Mouse (Mus musculus) macrophage (primary cell): Measurements from ENCODE around the gene Crlf1. TPM values are rescaled to one million over a fixed set of nuclear protein-coding genes. Genes with fewer than 3 reads are reported as not detected.

ENCODE experiments used
- H3K27ac ChIP-seq: fragments of 350-480 bp; formaldehyde crosslinking; 2 replicates; pipeline ENCODE4 v1.9.0; 2021
- H3K36me3 ChIP-seq: fragments of 350-480 bp; formaldehyde crosslinking; 2 replicates; pipeline ENCODE4 v1.9.0; 2021; ENCODE audit errors: inconsistent target
- H3K4me3 ChIP-seq: fragments of 350-480 bp; formaldehyde crosslinking; 2 replicates; pipeline ENCODE4 v1.9.0; 2021; ENCODE audit errors: inconsistent target
- H3K79me2 ChIP-seq: fragments of 350-480 bp; formaldehyde crosslinking; 2 replicates; pipeline ENCODE4 v1.9.0; 2021; ENCODE audit errors: inconsistent target
- WGBS: methylation state at CpG from one replicate; pipeline ENCODE4 v1.1.7; 2026; ENCODE audit warnings: inconsistent platforms; ENCODE audit not compliant: missing documents; 5-methylcytosine and 5-hydroxymethylcytosine counted together
- polyA plus RNA-seq: library from polyadenylated mRNA; stranded (reverse); fragments of 250-400 nt; gene quantifications from 3 replicates; pipeline ENCODE4 v1.2.4, GENCODE M21; 2018; ENCODE audit warnings: inconsistent platforms
- total RNA-seq, 78 experiments: library from RNA; depleted of rRNA; stranded (reverse); fragments of 250-400 nt; gene quantifications; 1 replicate in 9 of 78; 2 replicates in 24 of 78; 3 replicates in 43 of 78; 4 replicates in 2 of 78; pipeline ENCODE4 v1.2.4; 2018; ENCODE audit warnings: inconsistent platforms in 56 of 78

The Crlf1 gene
- total RNA-seq (2018; cell fraction: chromatin; rRNA removed) = 1 to 10 TPM in 1 of 26 experiments, not detected in 25; 8.9 TPM
- total RNA-seq (2018; cell fraction: cytosol; rRNA removed) = not detected
- 1 to 10 TPM in 1 of 26 experiments, not detected in 25; 1.2 TPM for total RNA-seq (2018; cell fraction: nucleus; rRNA removed)
- polyA plus RNA-seq = not detected in 3 replicates

DNA sequence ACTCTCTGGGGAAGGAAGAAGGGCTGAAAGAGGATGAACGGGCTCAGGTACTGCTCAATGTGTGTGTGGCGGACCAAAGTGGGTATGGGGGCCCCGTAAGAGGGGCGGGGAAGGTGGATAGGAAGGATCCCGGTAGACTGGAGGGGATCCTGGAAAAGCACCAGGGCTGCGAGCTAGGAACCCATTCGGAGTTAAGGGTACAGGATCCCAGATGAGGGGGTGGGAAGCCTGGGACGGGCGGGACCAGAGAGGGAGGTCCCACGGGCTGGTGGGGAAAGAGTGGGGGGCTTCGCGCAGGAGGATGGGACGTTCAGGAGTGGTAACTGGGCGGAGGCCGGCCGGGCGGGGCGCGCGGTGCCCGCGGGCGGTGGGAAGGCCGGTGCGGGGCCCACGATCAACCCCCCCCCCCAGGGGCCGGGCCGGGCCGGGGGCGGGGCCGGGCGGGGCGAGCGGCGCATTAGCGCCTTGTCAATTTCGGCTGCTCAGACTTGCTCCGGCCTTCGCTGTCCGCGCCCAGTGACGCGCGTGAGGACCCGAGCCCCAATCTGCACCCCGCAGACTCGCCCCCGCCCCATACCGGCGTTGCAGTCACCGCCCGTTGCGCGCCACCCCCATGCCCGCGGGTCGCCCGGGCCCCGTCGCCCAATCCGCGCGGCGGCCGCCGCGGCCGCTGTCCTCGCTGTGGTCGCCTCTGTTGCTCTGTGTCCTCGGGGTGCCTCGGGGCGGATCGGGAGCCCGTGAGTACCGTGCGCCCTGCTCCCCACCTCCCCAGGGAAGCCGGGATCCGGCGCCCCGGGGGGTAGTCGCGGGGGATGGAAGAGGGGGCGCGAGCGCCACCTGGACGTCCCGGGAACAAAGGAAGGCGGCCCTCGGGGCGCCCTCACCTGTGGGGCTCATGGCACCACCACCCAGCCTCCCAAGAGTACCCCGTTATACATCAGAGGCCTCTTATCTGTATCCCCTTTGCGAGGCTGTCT lies at the start of gene Crlf1:
TSS of gene Crlf1 (plus strand) at position 495 of the 977 bp plus-strand sequence.
- WGBS = 2% methylated on average over 63 of the region's 93 CpGs
- Histone ChIP-seq H3K27ac (no peak within 1 kb of the TSS), H3K79me2 (no peaks in the 10 kb centered on the region), H3K36me3 (no peaks in the 10 kb centered on the region), H3K4me3 (no peak within 1 kb of the TSS)

DNA sequence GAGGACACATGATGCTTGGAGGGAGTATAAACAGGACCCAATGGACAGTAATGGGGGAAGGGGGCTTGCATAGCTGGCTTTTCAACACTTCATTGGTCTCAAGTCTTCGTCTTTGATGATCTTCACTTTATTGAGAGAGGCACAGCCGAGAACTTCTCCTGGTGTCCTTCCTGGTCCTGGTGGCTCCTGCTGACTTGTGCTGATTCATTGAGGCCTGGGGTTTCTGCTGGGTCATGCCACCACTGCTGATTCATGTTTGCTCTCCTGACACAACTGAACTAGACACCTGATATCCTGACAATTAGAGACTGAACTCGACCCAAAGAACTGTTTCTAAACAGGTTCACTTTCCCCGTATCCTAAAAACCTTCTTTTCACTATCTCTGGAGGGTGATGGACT lies 49.6 kb upstream of the Crlf1 start:
- Histone ChIP-seq H3K79me2 (peaks cover 6% of the 10 kb centered on the region; the same call in 1 of the 2 replicates), H3K36me3 (no peaks in the 10 kb centered on the region), H3K4me3 (no peak overlapping the region), H3K27ac (no peak overlapping the region)
- 69% methylated on average over 4 of the region's 4 CpGs for WGBS

DNA sequence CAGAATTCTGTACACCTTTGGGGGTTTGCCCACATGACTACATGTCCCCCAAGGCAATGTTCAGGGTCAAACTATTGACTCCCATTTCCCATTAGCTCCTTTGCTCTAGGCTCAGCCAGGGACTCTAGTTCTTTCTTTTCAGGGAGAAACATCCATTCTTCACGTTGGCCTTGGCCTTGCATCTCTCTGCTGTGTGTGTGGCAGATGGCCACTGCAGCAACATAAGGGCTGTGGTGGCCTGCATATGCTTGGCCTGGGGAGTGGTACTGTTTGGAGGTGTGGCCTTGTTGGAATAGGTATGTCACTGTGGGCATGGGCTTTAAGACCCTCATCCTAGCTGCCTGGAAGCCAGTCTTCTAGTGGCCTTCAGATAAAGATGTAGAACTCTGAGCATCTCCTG lies 47.0 kb upstream of the Crlf1 start:
- H3K4me3 ChIP-seq = no peak overlapping the region
- H3K36me3 ChIP-seq = no peaks in the 10 kb centered on the region
- no peaks in the 10 kb centered on the region for H3K79me2 ChIP-seq
- no peak overlapping the region for H3K27ac ChIP-seq
- no CpG with 5 or more reads among the region's 1 CpGs for WGBS

DNA sequence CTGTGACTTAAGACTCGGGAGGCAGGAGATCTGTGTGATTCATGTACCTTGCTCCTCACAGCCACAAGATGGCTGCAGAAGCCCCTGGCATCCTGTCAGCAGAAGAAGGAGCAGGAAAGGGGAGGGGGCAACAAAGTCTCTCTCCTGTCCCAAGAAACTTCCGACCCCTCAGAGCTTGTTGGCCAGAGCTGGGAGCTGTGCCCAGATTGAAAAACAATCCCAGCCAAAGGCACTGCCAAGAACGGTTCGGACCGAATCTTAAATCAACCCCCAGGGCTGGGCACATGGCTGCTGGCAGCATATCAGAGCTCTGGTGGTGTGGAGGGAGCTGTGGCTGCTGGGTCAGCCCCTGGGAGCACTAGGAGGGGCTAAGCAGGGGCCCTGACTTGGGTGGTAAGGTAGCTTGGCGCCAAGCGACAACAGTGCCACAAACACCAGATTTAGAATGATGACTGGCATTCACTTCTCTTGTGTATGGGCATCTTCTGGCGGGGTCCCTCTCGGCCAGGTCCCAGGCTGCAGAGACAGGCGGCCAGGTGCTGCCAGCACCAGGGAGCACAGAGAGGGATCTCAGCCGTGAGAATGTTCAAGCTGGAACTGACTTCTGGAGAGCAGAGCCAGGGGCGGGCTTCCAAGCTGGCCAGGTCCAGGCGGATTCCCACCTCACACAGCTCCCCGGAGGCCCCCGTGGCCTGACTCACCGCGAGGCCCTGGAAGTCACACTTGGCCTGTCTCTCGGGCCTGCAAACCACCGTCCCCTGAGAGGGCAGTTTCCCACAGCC lies 45.1 kb upstream of the Crlf1 start:
- 81% methylated on average over 19 of the region's 19 CpGs for WGBS
- no peak overlapping the region for H3K27ac ChIP-seq

DNA sequence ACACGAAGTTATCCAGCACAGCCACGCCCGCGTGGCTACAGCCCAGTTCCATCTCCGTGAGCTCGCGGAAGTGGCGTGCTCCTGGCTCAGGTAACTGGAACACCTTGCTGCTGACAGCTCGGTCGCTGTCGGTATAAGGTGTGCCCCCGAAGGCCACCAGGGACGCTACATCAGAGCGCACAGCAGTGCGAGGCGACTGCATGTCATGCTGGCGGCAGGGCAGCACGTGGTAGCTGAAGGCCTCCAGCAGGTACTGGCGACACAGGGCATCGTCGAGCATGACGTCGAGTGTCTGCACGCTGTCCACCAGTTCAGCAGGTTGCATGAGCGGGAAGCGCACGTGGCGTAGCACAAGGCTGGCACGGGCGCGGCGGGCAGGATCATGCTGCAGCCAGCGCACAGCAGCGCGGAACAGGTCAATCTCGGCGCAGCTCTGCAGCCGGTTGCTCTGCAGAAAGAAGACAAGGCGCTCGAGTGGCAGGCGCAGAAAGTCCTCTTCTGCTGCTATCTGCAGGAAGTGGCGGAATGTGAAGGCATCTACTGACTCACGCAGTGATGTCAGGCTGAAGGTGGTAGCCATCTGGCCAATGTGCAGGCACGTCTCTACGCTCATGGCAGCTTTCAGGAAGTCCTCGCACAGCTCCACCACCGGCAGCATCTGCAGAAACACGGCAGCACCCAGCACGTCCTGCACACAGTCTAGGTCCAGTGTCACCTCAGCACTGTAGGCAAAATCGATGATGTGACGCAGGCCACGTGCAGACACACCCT lies 40.6 kb upstream of the Crlf1 start:
- 91% methylated on average over 44 of the region's 52 CpGs for WGBS
- no peak overlapping the region for H3K4me3 ChIP-seq
- no peaks in the 10 kb centered on the region for H3K36me3 ChIP-seq
- no peak overlapping the region for H3K27ac ChIP-seq
- no peaks in the 10 kb centered on the region for H3K79me2 ChIP-seq

More for the DNA sequence above, 45.1 kb upstream of the Crlf1 start:
- H3K4me3 ChIP-seq = no peak overlapping the region
- no peaks in the 10 kb centered on the region for H3K79me2 ChIP-seq
- H3K36me3 ChIP-seq = no peaks in the 10 kb centered on the region

DNA sequence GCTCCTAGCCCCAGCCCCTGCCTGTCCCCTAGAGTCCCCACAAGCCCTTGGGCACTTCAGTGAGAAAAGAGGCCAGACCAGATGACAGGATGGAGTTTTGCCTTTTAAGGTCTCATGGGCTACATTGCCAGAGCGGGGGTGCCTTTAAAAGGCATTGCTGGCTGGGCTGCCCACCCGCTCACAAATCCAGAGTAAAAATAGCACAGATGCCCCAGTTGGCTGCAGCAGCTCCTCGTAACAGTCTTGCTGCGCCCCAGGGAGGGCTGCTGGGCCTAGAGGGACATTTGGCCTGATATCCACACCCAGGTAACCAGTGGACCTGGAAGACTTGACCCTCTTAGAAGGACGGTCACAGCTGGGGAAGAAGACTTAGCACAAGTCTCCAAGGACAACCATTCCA lies 39.1 kb upstream of the Crlf1 start:
- Histone ChIP-seq H3K36me3 (no peaks in the 10 kb centered on the region), H3K4me3 (no peak overlapping the region), H3K27ac (no peak overlapping the region), H3K79me2 (no peaks in the 10 kb centered on the region)
- 95% methylated on average over 5 of the region's 5 CpGs for WGBS

DNA sequence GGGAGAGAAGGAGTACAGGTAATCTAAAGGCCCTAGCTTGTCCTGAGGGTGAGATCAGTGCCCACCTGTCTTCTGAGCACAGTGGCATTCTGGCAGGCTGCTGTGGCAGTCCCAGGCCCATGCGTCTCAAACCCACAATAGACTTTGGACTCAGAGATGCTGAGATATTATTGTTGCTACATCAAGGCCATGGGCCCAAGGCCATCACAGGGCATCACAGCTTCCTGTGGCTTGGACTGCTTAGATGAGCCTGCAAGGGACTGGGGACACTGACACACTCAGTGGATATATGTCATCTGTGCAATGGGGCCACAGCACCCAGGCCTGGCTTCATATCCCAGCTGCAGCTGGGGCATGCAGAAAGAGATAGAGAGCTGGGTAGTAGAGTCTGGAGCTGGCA lies 36.0 kb upstream of the Crlf1 start:
- H3K36me3 ChIP-seq = no peaks in the 10 kb centered on the region
- no peak overlapping the region for H3K4me3 ChIP-seq
- no peaks in the 10 kb centered on the region for H3K79me2 ChIP-seq
- no peak overlapping the region for H3K27ac ChIP-seq
- WGBS = 85% methylated on average over 1 of the region's 1 CpGs

DNA sequence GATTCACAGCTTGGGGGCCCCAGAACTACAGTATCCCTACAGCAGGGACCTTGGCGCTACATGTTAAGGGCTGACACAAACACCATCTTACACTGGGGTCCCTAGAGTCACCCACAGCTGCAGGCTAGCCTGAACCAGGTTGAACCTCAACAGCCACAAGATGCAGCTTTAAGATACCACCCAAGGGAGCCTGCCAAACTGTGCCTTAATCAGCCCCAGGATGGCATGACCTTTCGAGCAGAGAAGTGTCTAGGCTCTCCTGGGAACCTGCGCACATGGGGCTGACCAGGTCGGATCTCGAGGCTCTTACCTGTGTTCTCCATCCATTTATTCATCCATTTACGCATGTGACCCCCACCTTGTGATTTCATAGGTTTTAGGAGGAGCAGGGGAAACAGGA lies 35.1 kb upstream of the Crlf1 start:
- Histone ChIP-seq H3K36me3 (no peaks in the 10 kb centered on the region), H3K4me3 (no peak overlapping the region), H3K27ac (no peak overlapping the region), H3K79me2 (no peaks in the 10 kb centered on the region)
- 91% methylated on average over 6 of the region's 6 CpGs for WGBS

DNA sequence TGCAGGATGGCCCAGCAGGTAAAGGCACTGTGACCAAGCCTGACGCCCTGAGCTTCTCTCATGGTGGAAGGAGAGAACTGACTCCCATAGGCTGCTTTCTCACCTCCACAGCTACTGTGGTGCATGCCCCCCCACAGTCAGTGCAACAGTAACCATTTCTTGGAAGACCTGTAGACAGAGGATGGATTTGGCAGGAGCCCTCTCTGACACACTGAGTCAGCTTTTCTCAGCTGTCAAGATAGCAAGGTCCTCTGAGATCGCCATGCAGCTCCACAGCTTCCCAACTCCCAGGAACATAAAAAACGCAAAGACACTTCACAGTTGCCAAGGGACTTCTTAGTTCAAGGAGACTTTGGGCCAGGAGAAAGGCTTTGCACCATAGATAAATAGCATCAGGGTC lies 34.5 kb upstream of the Crlf1 start:
- Histone ChIP-seq H3K36me3 (no peaks in the 10 kb centered on the region), H3K27ac (no peak overlapping the region), H3K4me3 (no peak overlapping the region), H3K79me2 (no peaks in the 10 kb centered on the region)
- WGBS = 92% methylated on average over 3 of the region's 3 CpGs

DNA sequence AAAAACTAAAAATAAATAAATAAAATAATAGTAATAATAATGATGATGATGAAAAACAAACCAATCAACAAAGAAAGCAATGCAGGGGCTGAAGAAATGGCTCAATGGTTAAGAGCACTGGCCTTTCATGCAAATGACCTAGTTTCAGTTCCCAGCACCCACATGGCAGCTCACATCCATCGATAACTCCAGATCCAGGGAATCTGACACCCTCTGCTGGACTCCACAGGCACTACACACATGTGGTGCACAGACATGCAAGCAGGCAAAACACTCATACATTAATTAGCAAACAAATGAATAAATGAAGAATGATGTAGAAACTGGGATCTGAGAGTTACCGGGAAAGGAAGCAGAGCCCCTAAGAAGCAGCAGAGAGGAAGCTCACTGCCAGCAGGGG lies 33.3 kb upstream of the Crlf1 start:
- 96% methylated on average over 2 of the region's 2 CpGs for WGBS
- Histone ChIP-seq H3K27ac (no peak overlapping the region), H3K36me3 (no peaks in the 10 kb centered on the region), H3K4me3 (no peak overlapping the region), H3K79me2 (no peaks in the 10 kb centered on the region)

DNA sequence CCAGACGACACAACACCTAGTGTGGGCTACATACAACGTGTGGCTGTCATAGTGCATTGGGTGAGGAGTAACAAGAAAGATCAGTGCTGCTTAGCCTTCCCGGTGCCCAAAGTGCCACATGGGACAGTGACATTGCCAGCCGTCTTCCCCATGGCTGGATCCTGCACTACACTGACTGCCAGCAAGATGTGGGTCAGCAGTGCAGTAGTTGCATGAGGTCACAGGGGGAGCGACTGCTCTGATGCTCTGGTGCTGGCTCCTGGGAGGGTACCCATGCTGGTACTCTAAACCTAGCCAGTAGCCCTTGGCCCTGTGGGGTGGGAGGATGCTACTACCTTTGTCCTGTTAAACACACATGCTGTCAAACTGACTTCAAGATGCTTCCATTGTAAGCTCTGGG lies 32.8 kb upstream of the Crlf1 start:
- Histone ChIP-seq H3K36me3 (no peaks in the 10 kb centered on the region), H3K79me2 (no peaks in the 10 kb centered on the region), H3K27ac (no peak overlapping the region), H3K4me3 (no peak overlapping the region)
- 94% methylated on average over 5 of the region's 5 CpGs for WGBS

DNA sequence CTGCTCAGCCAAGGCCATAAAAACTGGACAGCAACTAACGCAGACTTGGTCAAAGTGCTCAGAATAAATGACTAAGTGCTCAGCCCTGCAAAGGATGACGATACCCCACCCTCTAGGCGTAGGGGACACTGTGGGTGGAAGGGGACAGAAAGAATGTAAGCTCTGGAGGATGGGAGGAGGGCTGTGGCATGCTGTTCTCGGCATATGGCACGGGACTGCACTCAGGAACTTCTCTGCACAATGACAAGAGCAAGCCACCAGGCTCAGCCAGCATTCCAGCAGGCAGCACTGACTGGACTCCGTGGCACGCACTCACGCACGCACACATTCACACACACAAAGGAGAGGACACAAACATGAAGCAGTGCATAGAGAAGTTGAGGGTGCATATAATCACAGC lies 32.4 kb upstream of the Crlf1 start:
- Histone ChIP-seq H3K27ac (no peak overlapping the region), H3K36me3 (no peaks in the 10 kb centered on the region), H3K4me3 (no peak overlapping the region), H3K79me2 (no peaks in the 10 kb centered on the region)
- 94% methylated on average over 9 of the region's 9 CpGs for WGBS

DNA sequence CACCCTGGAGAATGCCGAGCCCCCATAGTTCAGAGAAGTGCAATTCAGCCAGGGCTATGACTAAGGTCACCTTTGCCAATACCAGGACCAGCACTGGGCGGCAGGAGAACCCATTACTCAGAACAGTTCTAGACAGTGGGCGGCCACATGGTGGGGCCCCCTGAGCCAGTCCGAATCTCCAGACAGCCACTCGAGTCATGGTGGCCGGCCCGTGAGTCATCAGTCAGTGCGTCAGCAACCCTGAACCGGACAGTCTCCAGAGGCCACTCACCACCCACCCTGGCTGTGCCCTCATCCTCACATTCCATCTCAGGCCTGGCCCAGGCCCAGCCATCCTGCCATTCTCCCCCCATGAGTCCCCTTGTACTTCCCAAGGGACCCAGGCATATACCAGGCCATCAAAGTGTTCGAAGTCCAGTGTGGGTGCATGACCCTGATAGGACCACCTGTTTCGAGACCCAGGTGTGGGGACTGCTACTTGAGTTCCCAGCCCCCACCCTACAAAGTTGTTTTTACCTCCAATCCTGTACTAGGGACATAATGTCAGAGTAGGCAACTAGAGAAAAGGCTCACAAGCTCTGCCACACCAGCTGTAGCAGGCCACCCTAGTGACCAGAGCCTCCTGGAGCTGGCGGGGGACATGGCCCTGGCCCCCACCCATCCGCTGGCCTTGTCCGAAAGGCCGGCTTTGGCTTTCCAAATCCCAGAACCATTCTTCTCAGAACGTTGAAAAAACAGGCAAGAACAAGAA lies 31.0 kb upstream of the Crlf1 start:
- no peak overlapping the region for H3K27ac ChIP-seq
- WGBS = 90% methylated on average over 15 of the region's 16 CpGs
- no peak overlapping the region for H3K4me3 ChIP-seq
- H3K36me3 ChIP-seq = no peaks in the 10 kb centered on the region
- H3K79me2 ChIP-seq = no peaks in the 10 kb centered on the region

DNA sequence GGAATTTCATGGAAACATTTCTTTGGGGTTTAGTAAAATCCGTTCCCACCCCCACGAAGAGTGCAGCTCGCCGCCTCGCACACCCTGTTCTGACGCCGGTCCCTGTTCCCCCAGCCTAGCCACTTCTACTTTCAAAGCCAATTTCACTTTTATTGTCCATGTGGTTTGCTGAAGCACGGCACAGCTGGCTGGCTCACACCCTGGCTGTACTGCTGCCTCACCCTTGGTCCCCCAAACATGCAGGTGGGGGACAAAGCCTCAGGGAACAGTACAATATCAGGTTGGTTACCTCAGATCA lies 30.5 kb upstream of the Crlf1 start:
- Histone ChIP-seq H3K4me3 (no peak overlapping the region), H3K79me2 (no peaks in the 10 kb centered on the region), H3K27ac (no peak overlapping the region), H3K36me3 (no peaks in the 10 kb centered on the region)
- 84% methylated on average over 8 of the region's 8 CpGs for WGBS
